Mouse (Mus musculus) heart, adult 2 months (tissue): ENCODE results near the gene Gm49318. TPM values are rescaled to one million over a fixed set of nuclear protein-coding genes. Genes with fewer than 3 reads are reported as not detected.

Experiments used
- DNase-seq, 2 experiments: peaks; one replicate each; pipeline ENCODE4 v3.0.0; 2021
- H3K27ac ChIP-seq: fragments of 200-600 bp; 2 replicates; pipeline ENCODE4 v1.8.1; 2022
- H3K27me3 ChIP-seq: fragments of 200-500 bp; 2 replicates; pipeline ENCODE4 v1.6.1; 2012; ENCODE audit warnings: mild to moderate bottlenecking, low read length, inconsistent platforms, mixed read lengths; ENCODE audit not compliant: control insufficient read depth, insufficient read depth
- H3K36me3 ChIP-seq: fragments of 200-500 bp; 2 replicates; pipeline ENCODE4 v1.6.1; 2012; ENCODE audit warnings: low read length, inconsistent platforms; ENCODE audit not compliant: control insufficient read depth, insufficient read depth
- H3K4me1 ChIP-seq: fragments of 200-500 bp; 2 replicates; pipeline ENCODE4 v1.6.1; 2011; ENCODE audit warnings: low read length; ENCODE audit not compliant: control insufficient read depth, insufficient read depth
- H3K4me3 ChIP-seq: fragments of 200-600 bp; 2 replicates; pipeline ENCODE4 v1.8.1; 2022
- H3K79me2 ChIP-seq: fragments of 200-500 bp; replicated peaks from 2 replicates; pipeline ENCODE4 v1.6.1; 2012; ENCODE audit warnings: mild to moderate bottlenecking, inconsistent platforms, low read length, moderate library complexity, mixed read lengths; ENCODE audit not compliant: control insufficient read depth, insufficient read depth
- H3K9ac ChIP-seq: fragments of 200-500 bp; 2 replicates; pipeline ENCODE4 v1.6.1; 2012; ENCODE audit warnings: low read depth, mild to moderate bottlenecking, control low read depth, inconsistent platforms, low read length, mixed read lengths
- CTCF ChIP-seq: fragments of 200-600 bp; IDR thresholded peaks from 2 replicates; pipeline ENCODE4 v1.8.1; 2022; ENCODE audit warnings: antibody characterized with exemption, mild to moderate bottlenecking, moderate library complexity
- EP300 ChIP-seq: fragments of 200-500 bp; IDR thresholded peaks from 2 replicates; pipeline ENCODE4 v1.6.1; 2011; ENCODE audit warnings: low read depth, low read length, control low read depth; ENCODE audit not compliant: insufficient read depth
- POLR2A ChIP-seq: fragments of 200-500 bp; IDR thresholded peaks from 2 replicates; pipeline ENCODE4 v1.6.1; 2011; ENCODE audit warnings: mild to moderate bottlenecking, low read depth, low read length, control low read depth; ENCODE audit not compliant: insufficient read depth
- whole genome bisulfite sequencing: fragments of 180-500 bp; shearing (Covaris S2); methylation state at CpG from one replicate; pipeline ENCODE4 v1.1.7; 2018; 5-methylcytosine and 5-hydroxymethylcytosine counted together
- intact Hi-C: fragments of 180-260 bp; cut with DNase I; formaldehyde crosslinking; loops from one replicate; pipeline ENCODE4 v1.15.1; 2025
- polyA plus RNA-seq: library from polyadenylated mRNA; depleted of rRNA; stranded (reverse); fragments of >200 nt; gene quantifications from 2 replicates; pipeline ENCODE4 v1.2.3, GENCODE M21; 2012
- total RNA-seq, 2 experiments: library from RNA; stranded (reverse); gene quantifications; 2 replicates each; pipeline ENCODE4 v1.2.3; 2021

Gm49318 gene
- total and polyA plus RNA-seq, 3 experiments = 0.52 TPM; not detected in 2

- H3K4me1 ChIP-seq = peaks cover 1% of the 10 kb centered on the region; the same call in 1 of the 2 replicates
- no peaks in the 10 kb centered on the region for H3K27me3 ChIP-seq
- no peak for DNase-seq
- H3K9ac ChIP-seq = no peak overlapping the region
- TF ChIP-seq CTCF (no peak), POLR2A (no peak), EP300 (no peak)
- WGBS = 94% methylated on average over 11 of the region's 11 CpGs
- H3K79me2 ChIP-seq = no peaks in the 10 kb centered on the region
- no peaks in the 10 kb centered on the region for H3K36me3 ChIP-seq
- intact Hi-C loops = loop anchor here (10.0 kb wide), 1 partner anchor 349 kb away; the partner anchor contains the start of gene 9530077C05Rik
- no peak overlapping the region for H3K27ac ChIP-seq
- no peak overlapping the region for H3K4me3 ChIP-seq
Observed at GRCm38 (mm10) chr9:22065642-22066041, 5.4 kb downstream of the Gm49318 start.

- 89% methylated on average over 3 of the region's 3 CpGs for WGBS
- no peak overlapping the region for H3K27ac ChIP-seq
- intact Hi-C loops = loop anchor here (10.0 kb wide), 1 partner anchor 350 kb away; the partner anchor contains the start of gene 9530077C05Rik
- no peaks in the 10 kb centered on the region for H3K79me2 ChIP-seq
- DNase-seq = no peak
- H3K27me3 ChIP-seq = no peaks in the 10 kb centered on the region
- H3K36me3 ChIP-seq = no peaks in the 10 kb centered on the region
- no peak overlapping the region for H3K4me3 ChIP-seq
- no peak overlapping the region for H3K9ac ChIP-seq
- H3K4me1 ChIP-seq = no peaks in the 10 kb centered on the region
- no peak for TF ChIP-seq POLR2A
- no peak for TF ChIP-seq EP300
- TF ChIP-seq CTCF = no peak
Observed at GRCm38 (mm10) chr9:22064341-22064740, 6.7 kb downstream of the Gm49318 start.

- 61% methylated on average over 2 of the region's 2 CpGs for WGBS
- H3K9ac ChIP-seq = no peak overlapping the region
- no peak overlapping the region for H3K27ac ChIP-seq
- intact Hi-C loops = loop anchor here (10.0 kb wide), 1 partner anchor 353 kb away; the partner anchor contains the start of gene 9530077C05Rik
- H3K27me3 ChIP-seq = no peaks in the 10 kb centered on the region
- no peak overlapping the region for H3K4me3 ChIP-seq
- DNase-seq = no peak
- no peaks in the 10 kb centered on the region for H3K36me3 ChIP-seq
- no peak for TF ChIP-seq CTCF
- no peak for TF ChIP-seq EP300
- no peak for TF ChIP-seq POLR2A
- no peaks in the 10 kb centered on the region for H3K79me2 ChIP-seq
- no peaks in the 10 kb centered on the region for H3K4me1 ChIP-seq
Observed at GRCm38 (mm10) chr9:22061339-22061738, 9.7 kb downstream of the Gm49318 start.

GRCm38 (mm10) chr9:22058011-22058424, 13.0 kb downstream of the Gm49318 start:
- no peak overlapping the region for H3K4me3 ChIP-seq
- no peaks in the 10 kb centered on the region for H3K4me1 ChIP-seq
- WGBS = 59% methylated on average over 9 of the region's 9 CpGs
- no peak for TF ChIP-seq EP300
- TF ChIP-seq POLR2A = no peak
- TF ChIP-seq CTCF = no peak
- no peak overlapping the region for H3K27ac ChIP-seq
- intact Hi-C loops = no loop called here
- H3K79me2 ChIP-seq = no peaks in the 10 kb centered on the region
- no peaks in the 10 kb centered on the region for H3K27me3 ChIP-seq
- H3K36me3 ChIP-seq = no peaks in the 10 kb centered on the region
- H3K9ac ChIP-seq = no peak overlapping the region
- peak; percentile 66 to 82 for DNase-seq

GRCm38 (mm10) chr9:22057031-22057517, 14.0 kb downstream of the Gm49318 start:
- Histone ChIP-seq H3K27ac (no peak overlapping the region), H3K4me3 (no peak overlapping the region), H3K79me2 (no peaks in the 10 kb centered on the region), H3K9ac (no peak overlapping the region), H3K4me1 (no peaks in the 10 kb centered on the region), H3K36me3 (no peaks in the 10 kb centered on the region), H3K27me3 (peaks cover 3% of the 10 kb centered on the region)
- DNase-seq = no peak
- 91% methylated on average over 9 of the region's 9 CpGs for WGBS
- intact Hi-C loops = no loop called here
- TF ChIP-seq CTCF (no peak), POLR2A (no peak), EP300 (no peak)

- H3K27ac ChIP-seq = no peak overlapping the region
- intact Hi-C loops = no loop called here
- no peaks in the 10 kb centered on the region for H3K36me3 ChIP-seq
- 69% methylated on average over 9 of the region's 9 CpGs for WGBS
- no peaks in the 10 kb centered on the region for H3K79me2 ChIP-seq
- H3K27me3 ChIP-seq = peaks cover 9% of the 10 kb centered on the region
- H3K4me3 ChIP-seq = no peak overlapping the region
- TF ChIP-seq CTCF (no peak), EP300 (no peak), POLR2A (no peak)
- no peak overlapping the region for H3K9ac ChIP-seq
- H3K4me1 ChIP-seq = no peaks in the 10 kb centered on the region
- no peak for DNase-seq
Observed at GRCm38 (mm10) chr9:22056303-22056910, 14.7 kb downstream of the Gm49318 start.
